In genomic region chr15:92364153-92364552, GRCm38 (mm10) we compare ENCODE assay signal across 16 mouse cellular contexts. TPM values are rescaled to one million over a fixed set of nuclear protein-coding genes. Genes with fewer than 3 reads are reported as not detected.
A peak's percentile ranks its signal among the peaks of the same experiment; 100 is the strongest.
DNase-seq lines count a peak whose midpoint lies in the region; ATAC-seq lines count a peak whose summit lies in the region.
"Had no signal": no experiment of that assay in that cellular context is flagged by ENCODE, and none has a peak within 500 bp of the region (broad histone marks: within the 10 kb centered on the region; RNA-seq: fewer than 3 reads in every experiment).

No protein-coding gene starts in this region.

- H3K9me3 ChIP-seq in forebrain, embryonic 14.5 days (replicated peaks; ENCODE audit: control insufficient read depth, low read length), result no peaks in the 10 kb centered on the region
- no peaks in the 10 kb centered on the region for H3K9me3 ChIP-seq in forebrain, embryonic 10.5 days
- H3K9me3 ChIP-seq: neural tube, embryonic 15.5 days had no signal

- ATAC-seq in forebrain, embryonic 14.5 days, result peak; percentile 86

- intact Hi-C loops in gastrocnemius, postnatal 36 days (cut with DNase I), result no loop called here

- H3K27ac ChIP-seq in forebrain, embryonic 14.5 days (ENCODE audit: low read depth, low read length), result no peak overlapping the region
- no peak overlapping the region for H3K27ac ChIP-seq in forebrain, embryonic 10.5 days
- H3K27ac ChIP-seq: liver, embryonic 14.5 days; neural tube, embryonic 15.5 days had no signal

- no peak overlapping the region for H3K9ac ChIP-seq in forebrain, embryonic 14.5 days (ENCODE audit: low read length)
- H3K9ac ChIP-seq: liver, embryonic 14.5 days; neural tube, embryonic 15.5 days had no signal

- peaks cover 7% of the 10 kb centered on the region for H3K4me1 ChIP-seq in forebrain, embryonic 14.5 days (ENCODE audit: control insufficient read depth, insufficient read depth, low read length)
- no peaks in the 10 kb centered on the region for H3K4me1 ChIP-seq in forebrain, embryonic 10.5 days
- H3K4me1 ChIP-seq: neural tube, embryonic 15.5 days had no signal

- WGBS in forebrain, embryonic 14.5 days, result 45% methylated on average over 6 of the region's 6 CpGs
- WGBS in forebrain, embryonic 10.5 days, result 90% methylated on average over 6 of the region's 6 CpGs

- no peaks in the 10 kb centered on the region for H3K27me3 ChIP-seq in forebrain, embryonic 14.5 days (replicated peaks; ENCODE audit: control insufficient read depth, insufficient read depth, low read length)
- H3K27me3 ChIP-seq in forebrain, embryonic 10.5 days (ENCODE audit: poor library complexity, severe bottlenecking), result no peaks in the 10 kb centered on the region
- H3K27me3 ChIP-seq: neural tube, embryonic 15.5 days had no signal

- DNase-seq in forebrain, embryonic 14.5 days (ENCODE audit: low spot score), result peak; percentile 90
- DNase-seq in forebrain, embryonic 10.5 days (ENCODE audit: extremely low spot score, low spot score), result no peak
- peak; percentile 7 for DNase-seq in kidney, postnatal 10 days
- no peak for DNase-seq in kidney, adult 11 months
- DNase-seq in right cerebral cortex, postnatal 4 days, result peak; percentile 20
- DNase-seq in right cerebral cortex, postnatal 14 days, result no peak
- DNase-seq in layer of hippocampus, postnatal 14 days (ENCODE audit: low spot score in 2 of 2), result no peak
- DNase-seq in gastrocnemius, postnatal 36 days, result no peak
- DNase-seq: adrenal gland, adult 2 months; B cell, adult 2 months; cerebellum, adult 9-11 months; gastrocnemius, postnatal 25 days; layer of hippocampus, postnatal 36 days had no signal

- no peak overlapping the region for H3K4me2 ChIP-seq in forebrain, embryonic 14.5 days (ENCODE audit: low read length)
- H3K4me2 ChIP-seq: neural tube, embryonic 15.5 days had no signal

- no peaks in the 10 kb centered on the region for H3K36me3 ChIP-seq in forebrain, embryonic 14.5 days (ENCODE audit: control insufficient read depth, insufficient read depth, low read length)
- H3K36me3 ChIP-seq in forebrain, embryonic 10.5 days (replicated peaks), result no peaks in the 10 kb centered on the region
- H3K36me3 ChIP-seq: neural tube, embryonic 15.5 days had no signal

- H3K4me3 ChIP-seq in forebrain, embryonic 14.5 days (ENCODE audit: low read depth, low read length), result no peak overlapping the region
- H3K4me3 ChIP-seq in forebrain, embryonic 10.5 days, result no peak overlapping the region
- H3K4me3 ChIP-seq: neural tube, embryonic 15.5 days had no signal

RNA-seq across cellular contexts. Expression of gene Pdzrn4, which starts 32.5 kb away (rescaled TPM):
- polyA plus RNA-seq in forebrain, embryonic 14.5 days (2014; fragmentation: Nextera tagmentation; extraction: Ambion mirVana), result 13.5 and 17.8 TPM in 2 replicates
- polyA plus RNA-seq in forebrain, embryonic 10.5 days (2016; fragmentation: Nextera tagmentation; extraction: Ambion mirVana), result 1.4 and 1.5 TPM in 2 replicates
- total RNA-seq in layer of hippocampus, postnatal 14 days (2021), result 1 to 10 TPM; 5.1 to 8.3 TPM
- total RNA-seq in gastrocnemius, postnatal 36 days (2021), result under 1 TPM; 0.44 to 0.64 TPM
- total RNA-seq: adrenal gland, adult 2 months; megakaryocyte, adult 5-6 weeks had no signal
- polyA plus RNA-seq: liver, embryonic 14.5 days had no signal

Comparison
In these comparisons a context has a peak if more than half of its experiments do, and no peak if none do; other contexts are left out.
1. DNase-seq: peak in forebrain, embryonic 14.5 days (single experiment), kidney, postnatal 10 days (single experiment) and right cerebral cortex, postnatal 4 days (single experiment); none in forebrain, embryonic 10.5 days (single experiment), kidney, adult 11 months (single experiment), right cerebral cortex, postnatal 14 days (single experiment), layer of hippocampus, postnatal 14 days (0 of 2) and gastrocnemius, postnatal 36 days (0 of 2).